Mouse (Mus musculus) frontal cortex, postnatal 14 days (tissue): ENCODE measurements around the gene Rgl1.

Source experiments
- DNase-seq, 2 experiments: peaks; one replicate each; pipeline ENCODE4 v3.0.0; 2022; ENCODE audit warnings: low spot score in 2 of 2

Rgl1 gene

GRCm38 (mm10) chr1:152717329-152717728, 48.8 kb downstream of the Rgl1 start:
- no peak for DNase-seq

GRCm38 (mm10) chr1:152714405-152714804, 51.7 kb downstream of the Rgl1 start:
- DNase-seq: no peak

GRCm38 (mm10) chr1:152713924-152714323, 52.2 kb downstream of the Rgl1 start:
- DNase-seq: no peak

- no peak for DNase-seq
Measured at GRCm38 (mm10) chr1:152711037-152711436, 55.1 kb downstream of the Rgl1 start.

GRCm38 (mm10) chr1:152707560-152707959, 58.6 kb downstream of the Rgl1 start:
- no peak for DNase-seq

- DNase-seq: no peak
Measured at GRCm38 (mm10) chr1:152703941-152704340, 62.2 kb downstream of the Rgl1 start.

GRCm38 (mm10) chr1:152702920-152703319, 63.2 kb downstream of the Rgl1 start:
- no peak for DNase-seq

GRCm38 (mm10) chr1:152701066-152701465, 65.1 kb downstream of the Rgl1 start:
- DNase-seq: no peak

- no peak for DNase-seq
Measured at GRCm38 (mm10) chr1:152697341-152697740, 68.8 kb downstream of the Rgl1 start.

- DNase-seq: no peak
Measured at GRCm38 (mm10) chr1:152695491-152695890, 70.7 kb downstream of the Rgl1 start.

- DNase-seq: no peak
Measured at GRCm38 (mm10) chr1:152689968-152690367, 76.2 kb downstream of the Rgl1 start.

GRCm38 (mm10) chr1:152687733-152688181, 78.4 kb downstream of the Rgl1 start:
- DNase-seq: no peak

- DNase-seq: no peak
Measured at GRCm38 (mm10) chr1:152687099-152687730, 78.9 kb downstream of the Rgl1 start.

GRCm38 (mm10) chr1:152685531-152685930, 80.6 kb downstream of the Rgl1 start:
- DNase-seq: no peak

GRCm38 (mm10) chr1:152682368-152683194, 83.6 kb downstream of the Rgl1 start:
- no peak for DNase-seq

GRCm38 (mm10) chr1:152681676-152682367, 84.3 kb downstream of the Rgl1 start:
- no peak for DNase-seq

GRCm38 (mm10) chr1:152681116-152681515, 85.0 kb downstream of the Rgl1 start:
- DNase-seq: no peak

GRCm38 (mm10) chr1:152678451-152678850, 87.7 kb downstream of the Rgl1 start:
- DNase-seq: no peak

GRCm38 (mm10) chr1:152677482-152678211, 88.5 kb downstream of the Rgl1 start:
- DNase-seq: no peak

- no peak for DNase-seq
Measured at GRCm38 (mm10) chr1:152669446-152670180, 96.5 kb downstream of the Rgl1 start.

- no peak for DNase-seq
Measured at GRCm38 (mm10) chr1:152660436-152660835, 105.7 kb downstream of the Rgl1 start.
